23 mouse cellular contexts compared by ENCODE assay signal in genomic region chr6:83153038-83153437, GRCm38 (mm10). TPM values are rescaled to one million over a fixed set of nuclear protein-coding genes. Genes with fewer than 3 reads are reported as not detected.
DNase-seq lines count a peak whose midpoint lies in the region; ATAC-seq and TF ChIP-seq lines count a peak whose summit lies in the region.
"Had no signal": no experiment of that assay in that cellular context is flagged by ENCODE, and none has a peak within 500 bp of the region (broad histone marks: within the 10 kb centered on the region; RNA-seq: fewer than 3 reads in every experiment).

No protein-coding gene starts in this region.

- no peak overlapping the region for H3K4me3 ChIP-seq in intestine, embryonic 15.5 days (replicated peaks)
- no peak overlapping the region for H3K4me3 ChIP-seq in intestine, embryonic 16.5 days (ENCODE audit: low read length)
- no peak overlapping the region for H3K4me3 ChIP-seq in midbrain, embryonic 14.5 days (replicated peaks; ENCODE audit: low read depth, low read length)
- no peak overlapping the region for H3K4me3 ChIP-seq in midbrain, embryonic 11.5 days (ENCODE audit: low read depth, low read length)
- H3K4me3 ChIP-seq in myocyte: no peak overlapping the region
- no peak overlapping the region for H3K4me3 ChIP-seq in hindbrain, postnatal 0 days (ENCODE audit: low read length)
- H3K4me3 ChIP-seq: embryonic facial prominence, embryonic 10.5 days; embryonic facial prominence, embryonic 13.5 days; erythroblast, embryonic 14.5 days; forebrain, embryonic 12.5 days; forebrain, embryonic 15.5 days; heart, embryonic 12.5 days had no signal

- no peak for DNase-seq in midbrain, embryonic 14.5 days
- DNase-seq in midbrain, embryonic 11.5 days (ENCODE audit: low spot score, missing footprints): no peak
- no peak for DNase-seq in hindbrain, postnatal 0 days (ENCODE audit: low spot score)
- DNase-seq: adrenal gland, adult 2 months; adrenal gland, postnatal 14 days; cerebellum, adult 11 months; cerebellum, adult 2 months; cerebellum, adult 9-11 months; embryo, embryonic 11 days; gastrocnemius, postnatal 25 days; heart, postnatal 14 days; heart, postnatal 4 days had no signal

- H3K9me3 ChIP-seq in intestine, embryonic 15.5 days: no peaks in the 10 kb centered on the region
- no peaks in the 10 kb centered on the region for H3K9me3 ChIP-seq in intestine, embryonic 16.5 days (ENCODE audit: control insufficient read depth, low read length)
- no peaks in the 10 kb centered on the region for H3K9me3 ChIP-seq in midbrain, embryonic 14.5 days (ENCODE audit: control insufficient read depth, low read length)
- H3K9me3 ChIP-seq in midbrain, embryonic 11.5 days (ENCODE audit: control insufficient read depth, low read length): no peaks in the 10 kb centered on the region
- no peaks in the 10 kb centered on the region for H3K9me3 ChIP-seq in hindbrain, postnatal 0 days (ENCODE audit: low read length)
- H3K9me3 ChIP-seq: embryonic facial prominence, embryonic 10.5 days; embryonic facial prominence, embryonic 13.5 days; forebrain, embryonic 12.5 days; forebrain, embryonic 15.5 days; heart, embryonic 12.5 days had no signal

- H3ac ChIP-seq in myocyte (ENCODE audit: control insufficient read depth, insufficient read length): no peak overlapping the region

- H3K36me3 ChIP-seq in intestine, embryonic 15.5 days: peaks cover 14% of the 10 kb centered on the region; the same call in 1 of the 2 replicates
- H3K36me3 ChIP-seq in intestine, embryonic 16.5 days (ENCODE audit: control insufficient read depth, insufficient read depth, low read length): peaks cover 6% of the 10 kb centered on the region; the same call in 1 of the 2 replicates
- peaks cover 17% of the 10 kb centered on the region for H3K36me3 ChIP-seq in midbrain, embryonic 14.5 days (ENCODE audit: control insufficient read depth, insufficient read depth, low read length)
- H3K36me3 ChIP-seq in midbrain, embryonic 11.5 days (ENCODE audit: control insufficient read depth, insufficient read depth, low read length): peaks cover 11% of the 10 kb centered on the region; the same call in 1 of the 2 replicates
- H3K36me3 ChIP-seq in myocyte (ENCODE audit: control insufficient read depth, insufficient read depth): peaks cover 9% of the 10 kb centered on the region
- 0 out of 2 replicates have a peak, but pooled peaks cover 4% of the 10 kb centered on the region for H3K36me3 ChIP-seq in hindbrain, postnatal 0 days (ENCODE audit: insufficient read depth, low read length)

- H3K4me1 ChIP-seq in intestine, embryonic 15.5 days (replicated peaks): peaks cover 5% of the 10 kb centered on the region
- H3K4me1 ChIP-seq in intestine, embryonic 16.5 days (ENCODE audit: control insufficient read depth, insufficient read depth, low read length): peaks cover 3% of the 10 kb centered on the region; the same call in 1 of the 2 replicates
- peaks cover 15% of the 10 kb centered on the region for H3K4me1 ChIP-seq in midbrain, embryonic 14.5 days (ENCODE audit: control insufficient read depth, insufficient read depth, low read length)
- H3K4me1 ChIP-seq in midbrain, embryonic 11.5 days (ENCODE audit: control insufficient read depth, insufficient read depth, low read length): peaks cover 19% of the 10 kb centered on the region
- H3K4me1 ChIP-seq in hindbrain, postnatal 0 days (ENCODE audit: insufficient read depth, low read length): no peaks in the 10 kb centered on the region

- 85% methylated on average over 12 of the region's 12 CpGs for WGBS in intestine, embryonic 15.5 days
- WGBS in intestine, embryonic 16.5 days: 81% methylated on average over 12 of the region's 12 CpGs
- WGBS in midbrain, embryonic 14.5 days: 88% methylated on average over 12 of the region's 12 CpGs
- WGBS in midbrain, embryonic 11.5 days: 87% methylated on average over 12 of the region's 12 CpGs
- 86% methylated on average over 12 of the region's 12 CpGs for WGBS in hindbrain, postnatal 0 days

- H3K4me2 ChIP-seq in intestine, embryonic 15.5 days (replicated peaks): no peak overlapping the region
- H3K4me2 ChIP-seq in intestine, embryonic 16.5 days (ENCODE audit: low read depth, low read length): no peak overlapping the region
- no peak overlapping the region for H3K4me2 ChIP-seq in midbrain, embryonic 14.5 days (ENCODE audit: low read length)
- no peak overlapping the region for H3K4me2 ChIP-seq in midbrain, embryonic 11.5 days
- H3K4me2 ChIP-seq in myocyte (ENCODE audit: low read depth): no peak overlapping the region
- no peak overlapping the region for H3K4me2 ChIP-seq in hindbrain, postnatal 0 days (ENCODE audit: low read depth, low read length)
- H3K4me2 ChIP-seq: embryonic facial prominence, embryonic 13.5 days; forebrain, embryonic 12.5 days; forebrain, embryonic 15.5 days; heart, embryonic 12.5 days; hindbrain, embryonic 14.5 days had no signal

- no peak overlapping the region for H3K9ac ChIP-seq in intestine, embryonic 15.5 days
- H3K9ac ChIP-seq in intestine, embryonic 16.5 days (ENCODE audit: low read depth, low read length): no peak overlapping the region
- 0 out of 2 replicates have a peak overlapping the region, but pooled peaks have one; percentile 9 for H3K9ac ChIP-seq in midbrain, embryonic 14.5 days (replicated peaks; ENCODE audit: low read length)
- H3K9ac ChIP-seq in midbrain, embryonic 11.5 days (ENCODE audit: low read length): no peak overlapping the region
- H3K9ac ChIP-seq in hindbrain, postnatal 0 days (replicated peaks; ENCODE audit: low read length): no peak overlapping the region
- H3K9ac ChIP-seq: embryonic facial prominence, embryonic 13.5 days; forebrain, embryonic 12.5 days; forebrain, embryonic 15.5 days; heart, embryonic 12.5 days; hindbrain, embryonic 14.5 days had no signal

- ATAC-seq in intestine, embryonic 15.5 days: 0 out of 2 replicates have a peak, but pooled peaks have one; percentile 11
- ATAC-seq in intestine, embryonic 16.5 days: no peak
- no peak for ATAC-seq in midbrain, embryonic 14.5 days (ENCODE audit: low FRiP score, low TSS enrichment)
- ATAC-seq in midbrain, embryonic 11.5 days (ENCODE audit: low FRiP score): no peak
- ATAC-seq in hindbrain, postnatal 0 days: no peak
- ATAC-seq: CD4-positive, CD25-positive, alpha-beta regulatory T cell, adult 4 months; forebrain, embryonic 15.5 days had no signal

- no peak overlapping the region for H3K27ac ChIP-seq in intestine, embryonic 15.5 days
- no peak overlapping the region for H3K27ac ChIP-seq in intestine, embryonic 16.5 days (ENCODE audit: low read length)
- H3K27ac ChIP-seq in midbrain, embryonic 14.5 days (replicated peaks; ENCODE audit: low read depth, low read length): no peak overlapping the region
- H3K27ac ChIP-seq in midbrain, embryonic 11.5 days (ENCODE audit: low read depth, low read length): no peak overlapping the region
- H3K27ac ChIP-seq in hindbrain, postnatal 0 days: no peak overlapping the region
- H3K27ac ChIP-seq: embryonic facial prominence, embryonic 10.5 days; embryonic facial prominence, embryonic 13.5 days; forebrain, embryonic 12.5 days; forebrain, embryonic 15.5 days; hindbrain, embryonic 14.5 days had no signal

- TF ChIP-seq POLR2A in myocyte (IDR thresholded peaks at IDR 0.05; ENCODE audit: insufficient read length, low read depth): peak; percentile 25

- TF ChIP-seq CTCF in hindbrain, postnatal 0 days (IDR thresholded peaks at IDR 0.05; ENCODE audit: low read depth): no peak

- no peaks in the 10 kb centered on the region for H3K79me2 ChIP-seq in myocyte (ENCODE audit: control insufficient read depth, insufficient read depth)

- H3K27me3 ChIP-seq in intestine, embryonic 15.5 days (replicated peaks): no peaks in the 10 kb centered on the region
- no peaks in the 10 kb centered on the region for H3K27me3 ChIP-seq in intestine, embryonic 16.5 days (replicated peaks; ENCODE audit: control insufficient read depth, insufficient read depth, low read length)
- H3K27me3 ChIP-seq in midbrain, embryonic 14.5 days (ENCODE audit: control insufficient read depth, insufficient read depth, low read length): no peaks in the 10 kb centered on the region
- no peaks in the 10 kb centered on the region for H3K27me3 ChIP-seq in midbrain, embryonic 11.5 days (ENCODE audit: control insufficient read depth, insufficient read depth, low read length)
- no peaks in the 10 kb centered on the region for H3K27me3 ChIP-seq in myocyte (ENCODE audit: control insufficient read depth, insufficient read depth, insufficient read length)
- no peaks in the 10 kb centered on the region for H3K27me3 ChIP-seq in hindbrain, postnatal 0 days (ENCODE audit: insufficient read depth, low read length)
- H3K27me3 ChIP-seq: embryonic facial prominence, embryonic 13.5 days; forebrain, embryonic 12.5 days; forebrain, embryonic 15.5 days had no signal

RNA-seq across cellular contexts. Expression of gene Wdr54, which starts 3.2 kb away (rescaled TPM):
- 3.0 and 3.9 TPM in 2 replicates for polyA plus RNA-seq in intestine, embryonic 15.5 days (2015; fragmentation: Nextera tagmentation; extraction: Ambion mirVana)
- 2.9 and 4.6 TPM in 2 replicates for polyA plus RNA-seq in intestine, embryonic 16.5 days (2015; fragmentation: Nextera tagmentation; extraction: Ambion mirVana)
- 19.4 and 30.3 TPM in 2 replicates for polyA plus RNA-seq in midbrain, embryonic 14.5 days (2014; fragmentation: Nextera tagmentation; extraction: Ambion mirVana)
- polyA plus RNA-seq in midbrain, embryonic 11.5 days (2014; fragmentation: Nextera tagmentation; extraction: Ambion mirVana): 11.1 and 13.7 TPM in 2 replicates
- polyA plus RNA-seq in myocyte (2012; fragmentation: generic; extraction: Trizol): 12.3 TPM
- 8.5 and 13.8 TPM in 2 replicates for total RNA-seq in hindbrain, postnatal 0 days (2014; rRNA removed)
- polyA plus RNA-seq in hindbrain, postnatal 0 days (2015; fragmentation: Nextera tagmentation; extraction: Ambion mirVana): 19.9 and 20.0 TPM in 2 replicates

RNA-seq across cellular contexts. Expression of gene 1700003E16Rik, which starts 3.2 kb away (rescaled TPM):
- 1.4 and 2.0 TPM in 2 replicates for polyA plus RNA-seq in intestine, embryonic 15.5 days (2015; fragmentation: Nextera tagmentation; extraction: Ambion mirVana)
- polyA plus RNA-seq in intestine, embryonic 16.5 days (2015; fragmentation: Nextera tagmentation; extraction: Ambion mirVana): 1.9 and 2.4 TPM in 2 replicates
- polyA plus RNA-seq in midbrain, embryonic 14.5 days (2014; fragmentation: Nextera tagmentation; extraction: Ambion mirVana): 5.9 and 7.1 TPM in 2 replicates
- 1.7 TPM in 2 replicates for polyA plus RNA-seq in midbrain, embryonic 11.5 days (2014; fragmentation: Nextera tagmentation; extraction: Ambion mirVana)
- polyA plus RNA-seq in myocyte (2012; fragmentation: generic; extraction: Trizol): 1.9 TPM
- total RNA-seq in hindbrain, postnatal 0 days (2014; rRNA removed): 12.7 and 17.8 TPM in 2 replicates
- polyA plus RNA-seq in hindbrain, postnatal 0 days (2015; fragmentation: Nextera tagmentation; extraction: Ambion mirVana): 10.2 and 11.4 TPM in 2 replicates
- total RNA-seq: gastrocnemius, postnatal 25 days had no signal
- polyA plus RNA-seq: CD4-positive, CD25-positive, alpha-beta regulatory T cell, adult 4 months; erythroblast, embryonic 14.5 days had no signal

RNA-seq across cellular contexts. Expression of gene Dctn1, which starts 12.7 kb away (rescaled TPM):
- 82.1 and 84.6 TPM in 2 replicates for polyA plus RNA-seq in intestine, embryonic 15.5 days (2015; fragmentation: Nextera tagmentation; extraction: Ambion mirVana)
- 73.5 and 84.5 TPM in 2 replicates for polyA plus RNA-seq in intestine, embryonic 16.5 days (2015; fragmentation: Nextera tagmentation; extraction: Ambion mirVana)
- 134 and 135 TPM in 2 replicates for polyA plus RNA-seq in midbrain, embryonic 14.5 days (2014; fragmentation: Nextera tagmentation; extraction: Ambion mirVana)
- 80.2 and 81.7 TPM in 2 replicates for polyA plus RNA-seq in midbrain, embryonic 11.5 days (2014; fragmentation: Nextera tagmentation; extraction: Ambion mirVana)
- 106 TPM for polyA plus RNA-seq in myocyte (2012; fragmentation: generic; extraction: Trizol)
- 124 and 132 TPM in 2 replicates for total RNA-seq in hindbrain, postnatal 0 days (2014; rRNA removed)
- 145 and 153 TPM in 2 replicates for polyA plus RNA-seq in hindbrain, postnatal 0 days (2015; fragmentation: Nextera tagmentation; extraction: Ambion mirVana)

RNA-seq across cellular contexts. Expression of gene Rtkn, which starts 17.8 kb away (rescaled TPM):
- polyA plus RNA-seq in intestine, embryonic 15.5 days (2015; fragmentation: Nextera tagmentation; extraction: Ambion mirVana): 23.6 and 26.4 TPM in 2 replicates
- 24.4 and 26.1 TPM in 2 replicates for polyA plus RNA-seq in intestine, embryonic 16.5 days (2015; fragmentation: Nextera tagmentation; extraction: Ambion mirVana)
- polyA plus RNA-seq in midbrain, embryonic 14.5 days (2014; fragmentation: Nextera tagmentation; extraction: Ambion mirVana): 5.0 and 8.8 TPM in 2 replicates
- polyA plus RNA-seq in midbrain, embryonic 11.5 days (2014; fragmentation: Nextera tagmentation; extraction: Ambion mirVana): 13.6 and 16.6 TPM in 2 replicates
- polyA plus RNA-seq in myocyte (2012; fragmentation: generic; extraction: Trizol): 29.7 TPM
- 40.0 and 73.6 TPM in 2 replicates for total RNA-seq in hindbrain, postnatal 0 days (2014; rRNA removed)
- polyA plus RNA-seq in hindbrain, postnatal 0 days (2015; fragmentation: Nextera tagmentation; extraction: Ambion mirVana): 20.8 and 21.1 TPM in 2 replicates

RNA-seq across cellular contexts. Expression of gene Ino80b, which starts 27.8 kb away (rescaled TPM):
- polyA plus RNA-seq in intestine, embryonic 15.5 days (2015; fragmentation: Nextera tagmentation; extraction: Ambion mirVana): 9.0 and 9.4 TPM in 2 replicates
- polyA plus RNA-seq in intestine, embryonic 16.5 days (2015; fragmentation: Nextera tagmentation; extraction: Ambion mirVana): 8.2 and 8.8 TPM in 2 replicates
- 13.1 and 14.2 TPM in 2 replicates for polyA plus RNA-seq in midbrain, embryonic 14.5 days (2014; fragmentation: Nextera tagmentation; extraction: Ambion mirVana)
- polyA plus RNA-seq in midbrain, embryonic 11.5 days (2014; fragmentation: Nextera tagmentation; extraction: Ambion mirVana): 18.8 and 19.4 TPM in 2 replicates
- 38.3 TPM for polyA plus RNA-seq in myocyte (2012; fragmentation: generic; extraction: Trizol)
- total RNA-seq in hindbrain, postnatal 0 days (2014; rRNA removed): 26.7 and 31.0 TPM in 2 replicates
- 12.0 and 14.8 TPM in 2 replicates for polyA plus RNA-seq in hindbrain, postnatal 0 days (2015; fragmentation: Nextera tagmentation; extraction: Ambion mirVana)
